Mouse (Mus musculus) kidney, postnatal 0 days (tissue): ENCODE measurements around the gene Cbwd1. TPM values are rescaled to one million over a fixed set of nuclear protein-coding genes. Genes with fewer than 3 reads are reported as not detected.

Source experiments
- ATAC-seq: fragments of 200-750 bp; cut with Nextera tagmentation; replicated peaks from 2 replicates; pipeline ENCODE4 v1.8.0; 2017; ENCODE audit warnings: low read depth, moderate number of reproducible peaks, moderate TSS enrichment, moderate library complexity; ENCODE audit not compliant: low FRiP score
- DNase-seq: peaks from one replicate; pipeline ENCODE4 v3.0.0-alpha.2; 2016; ENCODE audit warnings: low spot score
- H3K27ac ChIP-seq: fragments of 300-500 bp; sonication (generic); 2 replicates; pipeline ENCODE4 v1.5.1; 2014; ENCODE audit warnings: mild to moderate bottlenecking
- H3K27me3 ChIP-seq: fragments of 300-500 bp; sonication (generic); 2 replicates; pipeline ENCODE4 v1.6.1; 2014; ENCODE audit warnings: low read length, mixed read lengths; ENCODE audit not compliant: insufficient read depth
- H3K36me3 ChIP-seq: fragments of 300-500 bp; sonication (generic); 2 replicates; pipeline ENCODE4 v1.6.1; 2014; ENCODE audit warnings: low read length, mixed read lengths; ENCODE audit not compliant: insufficient read depth
- H3K4me1 ChIP-seq: fragments of 300-500 bp; sonication (generic); replicated peaks from 2 replicates; pipeline ENCODE4 v1.6.1; 2014; ENCODE audit warnings: antibody characterized with exemption, low read length, mixed read lengths; ENCODE audit not compliant: insufficient read depth
- H3K4me2 ChIP-seq: fragments of 300-500 bp; sonication (generic); 2 replicates; pipeline ENCODE4 v1.6.1; 2014; ENCODE audit warnings: mild to moderate bottlenecking, low read length, moderate library complexity, mixed read lengths
- H3K4me3 ChIP-seq: fragments of 300-500 bp; sonication (generic); replicated peaks from 2 replicates; pipeline ENCODE4 v1.5.1; 2014; ENCODE audit warnings: low read depth, low read length
- H3K9ac ChIP-seq: fragments of 300-500 bp; sonication (generic); 2 replicates; pipeline ENCODE4 v1.6.1; 2014; ENCODE audit warnings: low read depth, low read length
- H3K9me3 ChIP-seq: fragments of 300-500 bp; sonication (generic); replicated peaks from 2 replicates; pipeline ENCODE4 v1.6.1; 2016; ENCODE audit warnings: low read length, inconsistent platforms, mixed read lengths
- CTCF ChIP-seq: IDR thresholded peaks from 2 replicates; pipeline ENCODE4 v1.5.1; 2016; ENCODE audit warnings: antibody characterized with exemption, low read depth, mild to moderate bottlenecking, moderate library complexity
- WGBS: fragments of 180-500 bp; shearing (Covaris S2); extraction: QIAGEN DNeasy Blood & Tissue Kit; methylation state at CpG from one replicate; pipeline ENCODE4 v1.1.7; 2014; 5-methylcytosine and 5-hydroxymethylcytosine counted together
- polyA plus RNA-seq: library from polyadenylated mRNA; unstranded; fragments of >200 nt; fragmentation: Nextera tagmentation; extraction: Ambion mirVana; gene quantifications from 2 replicates; pipeline ENCODE4 v1.2.1, GENCODE M21; 2015

Cbwd1 gene
- polyA plus RNA-seq, 1 experiment from 2014 or later = 19.8 TPM

GRCm38 (mm10) chr19:25000153-25000552 lies 38.7 kb upstream of the Cbwd1 start:
- Histone ChIP-seq H3K4me1 (0 out of 2 replicates have a peak, but pooled peaks cover 7% of the 10 kb centered on the region), H3K9me3 (no peaks in the 10 kb centered on the region), H3K4me3 (peak overlapping the region; percentile 67), H3K27ac (no peak overlapping the region; the same call in 1 of the 2 replicates), H3K4me2 (peak overlapping the region; percentile 97), H3K36me3 (no peaks in the 10 kb centered on the region), H3K27me3 (0 out of 2 replicates have a peak, but pooled peaks cover 4% of the 10 kb centered on the region), H3K9ac (peak overlapping the region; percentile 66; the same call in 1 of the 2 replicates)
- no peak for TF ChIP-seq CTCF
- WGBS = 13% methylated on average over 9 of the region's 9 CpGs
- DNase-seq = no peak
- no peak for ATAC-seq

- TF ChIP-seq CTCF = no peak
- H3K27ac ChIP-seq = peak within 1 kb of the TSS; percentile 32
- no peak for DNase-seq
- H3K9ac ChIP-seq = peak within 1 kb of the TSS; percentile 66
- H3K9me3 ChIP-seq = no peaks in the 10 kb centered on the region
- ATAC-seq = peak; percentile 80
- no peaks in the 10 kb centered on the region for H3K36me3 ChIP-seq
- H3K27me3 ChIP-seq = 0 out of 2 replicates have a peak, but pooled peaks cover 4% of the 10 kb centered on the region
- H3K4me2 ChIP-seq = peak within 1 kb of the TSS; percentile 97
- under 1% methylated on average over 84 of the region's 109 CpGs for WGBS
- 0 out of 2 replicates have a peak, but pooled peaks cover 7% of the 10 kb centered on the region for H3K4me1 ChIP-seq
- peak within 1 kb of the TSS; percentile 67 for H3K4me3 ChIP-seq
Measured at GRCm38 (mm10) chr19:24999201-24999886, 37.9 kb upstream of the Cbwd1 start, which contains the start of gene Dock8. Dock8 (plus strand) TSS chr19:24999534.

DNA sequence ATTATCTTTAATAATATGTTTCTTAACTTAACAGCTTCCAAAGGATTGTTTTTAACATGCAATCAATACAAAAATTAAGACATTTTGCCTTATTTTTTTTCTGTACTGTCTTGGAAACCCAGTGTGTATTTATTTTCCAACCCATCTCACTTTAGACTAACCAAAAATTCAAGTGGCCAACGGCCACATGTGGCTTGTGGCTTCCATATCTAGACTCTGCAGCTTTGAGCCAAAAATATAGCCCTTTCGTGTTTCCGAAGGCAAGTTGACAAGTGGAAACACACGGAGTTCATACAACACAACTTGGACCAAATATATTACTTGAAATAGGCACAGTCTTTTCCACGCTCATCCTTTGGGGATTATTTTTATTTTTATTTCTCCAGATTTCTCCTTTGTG lies 37.2 kb upstream of the Cbwd1 start:
- H3K9ac ChIP-seq = no peak overlapping the region
- 72% methylated on average over 5 of the region's 5 CpGs for WGBS
- H3K4me3 ChIP-seq = 0 out of 2 replicates have a peak overlapping the region, but pooled peaks have one; percentile 67

DNA sequence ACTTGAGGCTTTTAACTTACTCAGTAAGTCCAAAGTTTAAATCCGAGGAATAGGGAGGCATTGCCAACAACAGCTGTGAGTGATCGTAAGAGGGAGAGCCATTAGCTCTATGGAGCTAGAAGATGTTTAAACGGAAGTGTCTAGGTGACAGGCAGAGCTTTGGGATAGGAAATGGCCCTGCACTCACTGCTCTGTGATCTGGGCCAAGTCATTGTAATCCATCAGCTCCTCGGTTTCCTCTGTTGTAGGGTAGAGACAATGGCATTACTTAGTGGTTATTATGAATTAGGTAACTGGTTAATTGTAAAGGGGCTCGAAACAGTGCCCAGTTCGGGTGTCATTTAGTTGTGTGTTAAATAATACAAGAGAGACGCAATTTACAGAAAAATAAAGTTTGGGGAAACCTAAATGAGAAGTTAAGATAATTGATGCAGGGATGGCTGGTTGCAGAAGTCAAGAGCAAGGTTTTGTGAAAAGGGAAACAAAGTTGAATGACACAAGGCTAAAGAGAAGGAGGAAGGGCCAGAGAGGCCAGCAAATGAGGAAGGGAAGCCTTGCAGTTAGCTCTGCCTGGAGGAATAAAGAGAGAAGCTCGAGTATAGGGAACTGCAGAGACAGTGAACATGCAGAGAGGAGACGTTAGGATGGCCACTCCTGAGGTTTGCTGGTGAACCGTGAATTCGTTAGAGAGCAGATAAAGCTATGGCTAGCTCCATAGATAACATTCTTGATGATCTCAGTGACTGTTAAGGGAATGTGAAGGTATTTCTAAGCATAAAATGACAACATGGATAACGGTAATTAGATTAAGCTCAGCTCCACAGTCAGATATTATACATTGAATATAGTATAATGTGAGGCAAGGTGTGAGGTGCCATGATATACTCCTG lies 35.6 kb upstream of the Cbwd1 start:
- H3K36me3 ChIP-seq = no peaks in the 10 kb centered on the region
- H3K4me2 ChIP-seq = no peak overlapping the region
- H3K4me3 ChIP-seq = no peak overlapping the region
- no peak overlapping the region for H3K9ac ChIP-seq
- no peaks in the 10 kb centered on the region for H3K9me3 ChIP-seq
- DNase-seq = no peak
- ATAC-seq = no peak
- no peak overlapping the region for H3K27ac ChIP-seq
- no peak for TF ChIP-seq CTCF
- 69% methylated on average over 12 of the region's 12 CpGs for WGBS
- 0 out of 2 replicates have a peak, but pooled peaks cover 7% of the 10 kb centered on the region for H3K4me1 ChIP-seq
- H3K27me3 ChIP-seq = 0 out of 2 replicates have a peak, but pooled peaks cover 4% of the 10 kb centered on the region

More for the DNA sequence above, 37.2 kb upstream of the Cbwd1 start:
- no peak for TF ChIP-seq CTCF
- H3K36me3 ChIP-seq = no peaks in the 10 kb centered on the region
- no peak overlapping the region for H3K27ac ChIP-seq
- no peak for DNase-seq
- no peak for ATAC-seq
- no peaks in the 10 kb centered on the region for H3K9me3 ChIP-seq
- H3K4me2 ChIP-seq = peak overlapping the region; percentile 97
- H3K4me1 ChIP-seq = 0 out of 2 replicates have a peak, but pooled peaks cover 7% of the 10 kb centered on the region
- H3K27me3 ChIP-seq = 0 out of 2 replicates have a peak, but pooled peaks cover 4% of the 10 kb centered on the region

GRCm38 (mm10) chr19:24994900-24995299 lies 33.5 kb upstream of the Cbwd1 start:
- Histone ChIP-seq H3K9me3 (no peaks in the 10 kb centered on the region), H3K27ac (no peak overlapping the region), H3K36me3 (no peaks in the 10 kb centered on the region), H3K4me1 (no peaks in the 10 kb centered on the region), H3K27me3 (no peaks in the 10 kb centered on the region), H3K4me2 (no peak overlapping the region), H3K9ac (no peak overlapping the region), H3K4me3 (no peak overlapping the region)
- no peak for TF ChIP-seq CTCF
- DNase-seq (peak; percentile 50), ATAC-seq (no peak)
- WGBS = 25% methylated on average over 8 of the region's 8 CpGs

GRCm38 (mm10) chr19:24993526-24993925 lies 32.1 kb upstream of the Cbwd1 start:
- Histone ChIP-seq H3K27me3 (no peaks in the 10 kb centered on the region), H3K27ac (no peak overlapping the region), H3K4me1 (no peaks in the 10 kb centered on the region), H3K4me2 (no peak overlapping the region), H3K9ac (no peak overlapping the region), H3K36me3 (no peaks in the 10 kb centered on the region), H3K9me3 (no peaks in the 10 kb centered on the region), H3K4me3 (no peak overlapping the region)
- WGBS = 53% methylated on average over 6 of the region's 6 CpGs
- ATAC-seq (peak; percentile 59; the same call in 1 of the 2 replicates), DNase-seq (no peak)
- TF ChIP-seq CTCF = no peak
